Mouse (Mus musculus): ENCODE data around the gene Cybrd1. TPM values are rescaled to one million over a fixed set of nuclear protein-coding genes. Genes with fewer than 3 reads are reported as not detected.

Cybrd1 gene
- polyA plus RNA-seq, 1 experiment from 2014 or later, result 4.3 TPM

GRCm38 (mm10) chr2:71142410-71142809, 24.7 kb downstream of the Cybrd1 start:
- Histone ChIP-seq H3K9ac (no peak overlapping the region), H3K4me3 (replicated peaks; ENCODE audit: low read length) (no peak overlapping the region), H3K27ac (no peak overlapping the region), H3K4me2 (replicated peaks) (no peak overlapping the region), H3K9me3 (ENCODE audit: control insufficient read depth, low read length) (no peaks in the 10 kb centered on the region), H3K27me3 (ENCODE audit: control insufficient read depth, insufficient read depth, low read length) (no peaks in the 10 kb centered on the region), H3K36me3 (replicated peaks; ENCODE audit: control insufficient read depth, insufficient read depth) (no peaks in the 10 kb centered on the region), H3K4me1 (replicated peaks; ENCODE audit: control insufficient read depth, insufficient read depth, low read length) (no peaks in the 10 kb centered on the region)
- WGBS, result 72% methylated on average over 7 of the region's 7 CpGs
- DNase-seq (ENCODE audit: low spot score), result no peak
- no peak for ATAC-seq (ENCODE audit: low FRiP score)

GRCm38 (mm10) chr2:71145853-71146252, 28.1 kb downstream of the Cybrd1 start:
- WGBS, result 87% methylated on average over 4 of the region's 4 CpGs
- Histone ChIP-seq H3K27me3 (ENCODE audit: control insufficient read depth, insufficient read depth, low read length) (no peaks in the 10 kb centered on the region), H3K4me3 (replicated peaks; ENCODE audit: low read length) (no peak overlapping the region)

GRCm38 (mm10) chr2:71146266-71146665, 28.5 kb downstream of the Cybrd1 start:
- Histone ChIP-seq H3K36me3 (replicated peaks; ENCODE audit: control insufficient read depth, insufficient read depth) (no peaks in the 10 kb centered on the region), H3K9me3 (ENCODE audit: control insufficient read depth, low read length) (no peaks in the 10 kb centered on the region), H3K4me2 (replicated peaks) (no peak overlapping the region), H3K4me1 (replicated peaks; ENCODE audit: control insufficient read depth, insufficient read depth, low read length) (peaks cover 6% of the 10 kb centered on the region; the same call in 1 of the 2 replicates), H3K4me3 (replicated peaks; ENCODE audit: low read length) (no peak overlapping the region), H3K9ac (no peak overlapping the region), H3K27ac (no peak overlapping the region), H3K27me3 (ENCODE audit: control insufficient read depth, insufficient read depth, low read length) (no peaks in the 10 kb centered on the region)
- ATAC-seq (ENCODE audit: low FRiP score), result no peak
- DNase-seq (ENCODE audit: low spot score), result no peak
- 67% methylated on average over 3 of the region's 3 CpGs for whole genome bisulfite sequencing

More at GRCm38 (mm10) chr2:71145853-71146252, 28.1 kb downstream of the Cybrd1 start:
- Histone ChIP-seq H3K4me1 (replicated peaks; ENCODE audit: control insufficient read depth, insufficient read depth, low read length) (peaks cover 6% of the 10 kb centered on the region; the same call in 1 of the 2 replicates), H3K9me3 (ENCODE audit: control insufficient read depth, low read length) (no peaks in the 10 kb centered on the region), H3K36me3 (replicated peaks; ENCODE audit: control insufficient read depth, insufficient read depth) (no peaks in the 10 kb centered on the region), H3K4me2 (replicated peaks) (no peak overlapping the region), H3K9ac (no peak overlapping the region), H3K27ac (no peak overlapping the region)
- no peak for ATAC-seq (ENCODE audit: low FRiP score)
- DNase-seq (ENCODE audit: low spot score), result no peak

GRCm38 (mm10) chr2:71147816-71148215, 30.1 kb downstream of the Cybrd1 start:
- Histone ChIP-seq H3K36me3 (replicated peaks; ENCODE audit: control insufficient read depth, insufficient read depth) (no peaks in the 10 kb centered on the region), H3K9me3 (ENCODE audit: control insufficient read depth, low read length) (no peaks in the 10 kb centered on the region; the same call in 1 of the 2 replicates), H3K27me3 (ENCODE audit: control insufficient read depth, insufficient read depth, low read length) (no peaks in the 10 kb centered on the region), H3K4me3 (replicated peaks; ENCODE audit: low read length) (no peak overlapping the region), H3K4me2 (replicated peaks) (no peak overlapping the region), H3K27ac (no peak overlapping the region), H3K9ac (no peak overlapping the region), H3K4me1 (replicated peaks; ENCODE audit: control insufficient read depth, insufficient read depth, low read length) (peaks cover 6% of the 10 kb centered on the region; the same call in 1 of the 2 replicates)
- DNase-seq (ENCODE audit: low spot score) (no peak), ATAC-seq (ENCODE audit: low FRiP score) (no peak)
- WGBS, result 42% methylated on average over 6 of the region's 6 CpGs

- Histone ChIP-seq H3K36me3 (replicated peaks; ENCODE audit: control insufficient read depth, insufficient read depth) (no peaks in the 10 kb centered on the region), H3K9me3 (ENCODE audit: control insufficient read depth, low read length) (no peaks in the 10 kb centered on the region; the same call in 1 of the 2 replicates), H3K4me2 (replicated peaks) (no peak overlapping the region), H3K27ac (no peak overlapping the region), H3K9ac (no peak overlapping the region), H3K4me3 (replicated peaks; ENCODE audit: low read length) (no peak overlapping the region), H3K4me1 (replicated peaks; ENCODE audit: control insufficient read depth, insufficient read depth, low read length) (peaks cover 6% of the 10 kb centered on the region; the same call in 1 of the 2 replicates), H3K27me3 (ENCODE audit: control insufficient read depth, insufficient read depth, low read length) (no peaks in the 10 kb centered on the region)
- 94% methylated on average over 4 of the region's 4 CpGs for WGBS
- DNase-seq (ENCODE audit: low spot score) (no peak), ATAC-seq (ENCODE audit: low FRiP score) (no peak)
Observed at GRCm38 (mm10) chr2:71152170-71152569, 34.4 kb downstream of the Cybrd1 start.

- H3K36me3 ChIP-seq (replicated peaks; ENCODE audit: control insufficient read depth, insufficient read depth), result no peaks in the 10 kb centered on the region
- no peaks in the 10 kb centered on the region; the same call in 1 of the 2 replicates for H3K9me3 ChIP-seq (ENCODE audit: control insufficient read depth, low read length)
- H3K9ac ChIP-seq, result no peak overlapping the region
- H3K27ac ChIP-seq, result no peak overlapping the region
- no peak overlapping the region for H3K4me2 ChIP-seq (replicated peaks)
- peak; percentile 85 for ATAC-seq (ENCODE audit: low FRiP score)
- 8% methylated on average over 8 of the region's 8 CpGs for WGBS
- H3K4me3 ChIP-seq (replicated peaks; ENCODE audit: low read length), result no peak overlapping the region
- no peaks in the 10 kb centered on the region for H3K27me3 ChIP-seq (ENCODE audit: control insufficient read depth, insufficient read depth, low read length)
- peak; percentile 94 for DNase-seq (ENCODE audit: low spot score)
- peaks cover 6% of the 10 kb centered on the region for H3K4me1 ChIP-seq (replicated peaks; ENCODE audit: control insufficient read depth, insufficient read depth, low read length)
Observed at GRCm38 (mm10) chr2:71155486-71155885, 37.8 kb downstream of the Cybrd1 start.

- H3K4me3 ChIP-seq (replicated peaks; ENCODE audit: low read length), result no peak overlapping the region
- no peak overlapping the region for H3K4me2 ChIP-seq (replicated peaks)
- H3K4me1 ChIP-seq (replicated peaks; ENCODE audit: control insufficient read depth, insufficient read depth, low read length), result peaks cover 11% of the 10 kb centered on the region
- H3K9ac ChIP-seq, result no peak overlapping the region
- no peak overlapping the region for H3K27ac ChIP-seq
- no peaks in the 10 kb centered on the region for H3K36me3 ChIP-seq (replicated peaks; ENCODE audit: control insufficient read depth, insufficient read depth)
- no peak for DNase-seq (ENCODE audit: low spot score)
- no peak for ATAC-seq (ENCODE audit: low FRiP score)
- no peaks in the 10 kb centered on the region; the same call in 1 of the 2 replicates for H3K9me3 ChIP-seq (ENCODE audit: control insufficient read depth, low read length)
- 83% methylated on average over 8 of the region's 8 CpGs for WGBS
- H3K27me3 ChIP-seq (ENCODE audit: control insufficient read depth, insufficient read depth, low read length), result no peaks in the 10 kb centered on the region
Observed at GRCm38 (mm10) chr2:71156446-71156845, 38.7 kb downstream of the Cybrd1 start.

- Histone ChIP-seq H3K4me3 (replicated peaks; ENCODE audit: low read length) (no peak overlapping the region), H3K27me3 (ENCODE audit: control insufficient read depth, insufficient read depth, low read length) (no peaks in the 10 kb centered on the region), H3K9ac (no peak overlapping the region), H3K36me3 (replicated peaks; ENCODE audit: control insufficient read depth, insufficient read depth) (no peaks in the 10 kb centered on the region), H3K27ac (no peak overlapping the region), H3K4me2 (replicated peaks) (no peak overlapping the region), H3K9me3 (ENCODE audit: control insufficient read depth, low read length) (no peaks in the 10 kb centered on the region), H3K4me1 (replicated peaks; ENCODE audit: control insufficient read depth, insufficient read depth, low read length) (peaks cover 11% of the 10 kb centered on the region)
- 90% methylated on average over 8 of the region's 8 CpGs for WGBS
- DNase-seq (ENCODE audit: low spot score) (no peak), ATAC-seq (ENCODE audit: low FRiP score) (no peak)
Observed at GRCm38 (mm10) chr2:71157881-71158280, 40.2 kb downstream of the Cybrd1 start.

- ATAC-seq (ENCODE audit: low FRiP score), result peak; percentile 32; the same call in 1 of the 2 replicates
Observed at GRCm38 (mm10) chr2:71159576-71160306, 42.0 kb downstream of the Cybrd1 start.

More at GRCm38 (mm10) chr2:71159576-71160306, 42.0 kb downstream of the Cybrd1 start:
- Histone ChIP-seq H3K27ac (peak overlapping the region; percentile 57), H3K4me2 (replicated peaks) (peak overlapping the region; percentile 40), H3K27me3 (ENCODE audit: control insufficient read depth, insufficient read depth, low read length) (no peaks in the 10 kb centered on the region), H3K4me3 (replicated peaks; ENCODE audit: low read length) (no peak overlapping the region), H3K9me3 (ENCODE audit: control insufficient read depth, low read length) (no peaks in the 10 kb centered on the region), H3K36me3 (replicated peaks; ENCODE audit: control insufficient read depth, insufficient read depth) (no peaks in the 10 kb centered on the region), H3K4me1 (replicated peaks; ENCODE audit: control insufficient read depth, insufficient read depth, low read length) (peaks cover 11% of the 10 kb centered on the region), H3K9ac (peak overlapping the region; percentile 28; the same call in 1 of the 2 replicates)
- no peak for DNase-seq (ENCODE audit: low spot score)
- WGBS, result 78% methylated on average over 16 of the region's 16 CpGs
